Mouse (Mus musculus): ENCODE results near the gene Nnmt. TPM values are rescaled to one million over a fixed set of nuclear protein-coding genes. Genes with fewer than 3 reads are reported as not detected.
A peak's percentile ranks its signal among the peaks of the same experiment; 100 is the strongest.

Nnmt gene
- polyA plus RNA-seq, 1 experiment from 2014 or later = 0.51 TPM

GRCm38 (mm10) chr9:48638176-48638803 lies 33.3 kb upstream of the Nnmt start:
- Histone ChIP-seq H3K4me1 (replicated peaks; ENCODE audit: control insufficient read depth, insufficient read depth, low read length) (no peaks in the 10 kb centered on the region), H3K4me2 (replicated peaks) (no peak overlapping the region), H3K36me3 (replicated peaks; ENCODE audit: control insufficient read depth, insufficient read depth) (no peaks in the 10 kb centered on the region), H3K27ac (no peak overlapping the region), H3K9ac (no peak overlapping the region), H3K9me3 (ENCODE audit: control insufficient read depth, low read length) (no peaks in the 10 kb centered on the region), H3K27me3 (ENCODE audit: control insufficient read depth, insufficient read depth, low read length) (peaks cover 4% of the 10 kb centered on the region; the same call in 1 of the 2 replicates), H3K4me3 (replicated peaks; ENCODE audit: low read length) (no peak overlapping the region)
- ATAC-seq (ENCODE audit: low FRiP score) (no peak), DNase-seq (ENCODE audit: low spot score) (no peak)
- WGBS = 73% methylated on average over 15 of the region's 15 CpGs

GRCm38 (mm10) chr9:48637161-48637560 lies 32.2 kb upstream of the Nnmt start:
- Histone ChIP-seq H3K4me3 (replicated peaks; ENCODE audit: low read length) (no peak overlapping the region), H3K4me1 (replicated peaks; ENCODE audit: control insufficient read depth, insufficient read depth, low read length) (no peaks in the 10 kb centered on the region), H3K36me3 (replicated peaks; ENCODE audit: control insufficient read depth, insufficient read depth) (no peaks in the 10 kb centered on the region), H3K9ac (no peak overlapping the region), H3K9me3 (ENCODE audit: control insufficient read depth, low read length) (no peaks in the 10 kb centered on the region), H3K27me3 (ENCODE audit: control insufficient read depth, insufficient read depth, low read length) (peaks cover 4% of the 10 kb centered on the region; the same call in 1 of the 2 replicates), H3K4me2 (replicated peaks) (no peak overlapping the region), H3K27ac (no peak overlapping the region)
- DNase-seq (ENCODE audit: low spot score) = no peak
- ATAC-seq (ENCODE audit: low FRiP score) = no peak
- WGBS = 92% methylated on average over 7 of the region's 7 CpGs

GRCm38 (mm10) chr9:48635576-48636350 lies 30.8 kb upstream of the Nnmt start:
- 47% methylated on average over 18 of the region's 18 CpGs for whole genome bisulfite sequencing

GRCm38 (mm10) chr9:48633147-48633546 lies 28.2 kb upstream of the Nnmt start:
- no peaks in the 10 kb centered on the region for H3K27me3 ChIP-seq (ENCODE audit: control insufficient read depth, insufficient read depth, low read length)
- H3K9ac ChIP-seq = no peak overlapping the region
- H3K4me1 ChIP-seq (replicated peaks; ENCODE audit: control insufficient read depth, insufficient read depth, low read length) = no peaks in the 10 kb centered on the region
- no peaks in the 10 kb centered on the region for H3K9me3 ChIP-seq (ENCODE audit: control insufficient read depth, low read length)
- no peak overlapping the region for H3K27ac ChIP-seq
- no peak for ATAC-seq (ENCODE audit: low FRiP score)
- no peaks in the 10 kb centered on the region for H3K36me3 ChIP-seq (replicated peaks; ENCODE audit: control insufficient read depth, insufficient read depth)
- WGBS = 88% methylated on average over 6 of the region's 6 CpGs
- no peak overlapping the region for H3K4me2 ChIP-seq (replicated peaks)
- H3K4me3 ChIP-seq (replicated peaks; ENCODE audit: low read length) = no peak overlapping the region
- DNase-seq (ENCODE audit: low spot score) = no peak

More at GRCm38 (mm10) chr9:48635576-48636350, 30.8 kb upstream of the Nnmt start:
- no peak overlapping the region for H3K9ac ChIP-seq
- DNase-seq (ENCODE audit: low spot score) (no peak), ATAC-seq (ENCODE audit: low FRiP score) (no peak)
- no peaks in the 10 kb centered on the region for H3K9me3 ChIP-seq (ENCODE audit: control insufficient read depth, low read length)
- no peaks in the 10 kb centered on the region for H3K4me1 ChIP-seq (replicated peaks; ENCODE audit: control insufficient read depth, insufficient read depth, low read length)
- H3K4me3 ChIP-seq (replicated peaks; ENCODE audit: low read length) = no peak overlapping the region
- H3K27ac ChIP-seq = no peak overlapping the region
- no peaks in the 10 kb centered on the region for H3K36me3 ChIP-seq (replicated peaks; ENCODE audit: control insufficient read depth, insufficient read depth)
- no peak overlapping the region for H3K4me2 ChIP-seq (replicated peaks)
- H3K27me3 ChIP-seq (ENCODE audit: control insufficient read depth, insufficient read depth, low read length) = peaks cover 4% of the 10 kb centered on the region; the same call in 1 of the 2 replicates

- H3K4me2 ChIP-seq (replicated peaks) = no peak overlapping the region
- no peak overlapping the region for H3K4me3 ChIP-seq (replicated peaks; ENCODE audit: low read length)
- WGBS = 61% methylated on average over 1 of the region's 1 CpGs
- H3K27ac ChIP-seq = no peak overlapping the region
- H3K9me3 ChIP-seq (ENCODE audit: control insufficient read depth, low read length) = no peaks in the 10 kb centered on the region
- DNase-seq (ENCODE audit: low spot score) (no peak), ATAC-seq (ENCODE audit: low FRiP score) (no peak)
- H3K9ac ChIP-seq = no peak overlapping the region
- H3K36me3 ChIP-seq (replicated peaks; ENCODE audit: control insufficient read depth, insufficient read depth) = no peaks in the 10 kb centered on the region
- H3K27me3 ChIP-seq (ENCODE audit: control insufficient read depth, insufficient read depth, low read length) = no peaks in the 10 kb centered on the region
- no peaks in the 10 kb centered on the region for H3K4me1 ChIP-seq (replicated peaks; ENCODE audit: control insufficient read depth, insufficient read depth, low read length)
Observed at GRCm38 (mm10) chr9:48619268-48619667, 14.3 kb upstream of the Nnmt start.

GRCm38 (mm10) chr9:48618589-48618988 lies 13.6 kb upstream of the Nnmt start:
- H3K36me3 ChIP-seq (replicated peaks; ENCODE audit: control insufficient read depth, insufficient read depth) = no peaks in the 10 kb centered on the region
- H3K4me1 ChIP-seq (replicated peaks; ENCODE audit: control insufficient read depth, insufficient read depth, low read length) = no peaks in the 10 kb centered on the region
- H3K27me3 ChIP-seq (ENCODE audit: control insufficient read depth, insufficient read depth, low read length) = no peaks in the 10 kb centered on the region
- no peak overlapping the region for H3K4me3 ChIP-seq (replicated peaks; ENCODE audit: low read length)
- DNase-seq (ENCODE audit: low spot score) (peak; percentile 95), ATAC-seq (ENCODE audit: low FRiP score) (no peak)
- no peak overlapping the region; the same call in 1 of the 2 replicates for H3K9ac ChIP-seq
- no peak overlapping the region for H3K27ac ChIP-seq
- 28% methylated on average over 6 of the region's 6 CpGs for WGBS
- no peaks in the 10 kb centered on the region for H3K9me3 ChIP-seq (ENCODE audit: control insufficient read depth, low read length)
- H3K4me2 ChIP-seq (replicated peaks) = peak overlapping the region; percentile 20; the same call in 1 of the 2 replicates

GRCm38 (mm10) chr9:48618111-48618510 lies 13.2 kb upstream of the Nnmt start:
- ATAC-seq (ENCODE audit: low FRiP score) (no peak), DNase-seq (ENCODE audit: low spot score) (no peak)
- no peak overlapping the region for H3K4me3 ChIP-seq (replicated peaks; ENCODE audit: low read length)
- 83% methylated on average over 8 of the region's 8 CpGs for WGBS
- H3K27me3 ChIP-seq (ENCODE audit: control insufficient read depth, insufficient read depth, low read length) = no peaks in the 10 kb centered on the region
- no peak overlapping the region for H3K9ac ChIP-seq
- no peak overlapping the region for H3K4me2 ChIP-seq (replicated peaks)
- no peaks in the 10 kb centered on the region for H3K4me1 ChIP-seq (replicated peaks; ENCODE audit: control insufficient read depth, insufficient read depth, low read length)
- no peak overlapping the region for H3K27ac ChIP-seq
- no peaks in the 10 kb centered on the region for H3K9me3 ChIP-seq (ENCODE audit: control insufficient read depth, low read length)
- no peaks in the 10 kb centered on the region for H3K36me3 ChIP-seq (replicated peaks; ENCODE audit: control insufficient read depth, insufficient read depth)

- no peaks in the 10 kb centered on the region for H3K4me1 ChIP-seq (replicated peaks; ENCODE audit: control insufficient read depth, insufficient read depth, low read length)
- 91% methylated on average over 3 of the region's 3 CpGs for WGBS
- no peaks in the 10 kb centered on the region for H3K27me3 ChIP-seq (ENCODE audit: control insufficient read depth, insufficient read depth, low read length)
- H3K4me3 ChIP-seq (replicated peaks; ENCODE audit: low read length) = no peak overlapping the region
- ATAC-seq (ENCODE audit: low FRiP score) = no peak
- no peaks in the 10 kb centered on the region for H3K36me3 ChIP-seq (replicated peaks; ENCODE audit: control insufficient read depth, insufficient read depth)
- H3K9me3 ChIP-seq (ENCODE audit: control insufficient read depth, low read length) = no peaks in the 10 kb centered on the region
- DNase-seq (ENCODE audit: low spot score) = no peak
- H3K9ac ChIP-seq = no peak overlapping the region
- H3K4me2 ChIP-seq (replicated peaks) = no peak overlapping the region
- H3K27ac ChIP-seq = no peak overlapping the region
Observed at GRCm38 (mm10) chr9:48617511-48618010, 12.6 kb upstream of the Nnmt start.

GRCm38 (mm10) chr9:48613221-48613620 lies 8.3 kb upstream of the Nnmt start:
- DNase-seq (ENCODE audit: low spot score) = no peak
- ATAC-seq (ENCODE audit: low FRiP score) = no peak

More at GRCm38 (mm10) chr9:48613221-48613620, 8.3 kb upstream of the Nnmt start:
- H3K36me3 ChIP-seq (replicated peaks; ENCODE audit: control insufficient read depth, insufficient read depth) = no peaks in the 10 kb centered on the region
- H3K27ac ChIP-seq = no peak overlapping the region
- H3K4me3 ChIP-seq (replicated peaks; ENCODE audit: low read length) = no peak overlapping the region
- no peak overlapping the region for H3K9ac ChIP-seq
- H3K9me3 ChIP-seq (ENCODE audit: control insufficient read depth, low read length) = no peaks in the 10 kb centered on the region
- no peaks in the 10 kb centered on the region for H3K4me1 ChIP-seq (replicated peaks; ENCODE audit: control insufficient read depth, insufficient read depth, low read length)
- H3K27me3 ChIP-seq (ENCODE audit: control insufficient read depth, insufficient read depth, low read length) = no peaks in the 10 kb centered on the region
- 90% methylated on average over 4 of the region's 4 CpGs for WGBS
- H3K4me2 ChIP-seq (replicated peaks) = no peak overlapping the region
